Mouse (Mus musculus): Measurements from ENCODE around the gene Lrrc1.
A peak's percentile ranks its signal among the peaks of the same experiment; 100 is the strongest.

Gene Lrrc1

DNA sequence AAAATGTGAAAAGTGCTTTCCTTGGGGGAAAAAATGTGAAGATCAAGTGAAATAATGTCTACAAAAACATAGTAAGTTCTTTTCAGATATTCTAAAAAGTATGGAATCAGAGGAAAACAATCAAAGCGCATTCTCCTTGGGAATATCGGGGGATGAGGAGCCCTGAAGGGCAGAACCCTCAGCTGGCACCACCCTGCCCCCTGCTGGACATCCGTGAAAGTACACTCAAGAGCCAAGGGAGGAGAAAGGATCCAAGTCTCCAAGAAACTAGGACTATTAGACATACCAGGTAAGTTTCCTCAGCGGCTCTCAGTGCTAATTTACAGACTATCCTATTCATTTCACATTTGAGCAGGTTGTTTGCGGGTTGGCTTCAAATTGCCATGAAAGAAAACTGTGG lies 163.1 kb downstream of the Lrrc1 start:
- DNase-seq = peak; percentile 88 to 90
